Mouse (Mus musculus) common myeloid progenitor, adult 5-6 weeks (primary cell): ENCODE data around the gene Slc39a11. TPM values are rescaled to one million over a fixed set of nuclear protein-coding genes. Genes with fewer than 3 reads are reported as not detected.

ENCODE experiments used
- ATAC-seq: replicated peaks from 2 replicates; pipeline ENCODE4 v1.8.0; 2016; ENCODE audit warnings: low read depth, mild to moderate bottlenecking, moderate TSS enrichment, inconsistent platforms; ENCODE audit not compliant: poor library complexity, severe bottlenecking
- total RNA-seq: library from RNA; stranded (forward); fragments of 200-1000, 187-1606 nt; gene quantifications from 2 replicates; pipeline ENCODE4 v1.2.3, GENCODE M21; 2017

Gene Slc39a11
- total RNA-seq, 1 experiment from 2014 or later: 25.3 TPM

DNA sequence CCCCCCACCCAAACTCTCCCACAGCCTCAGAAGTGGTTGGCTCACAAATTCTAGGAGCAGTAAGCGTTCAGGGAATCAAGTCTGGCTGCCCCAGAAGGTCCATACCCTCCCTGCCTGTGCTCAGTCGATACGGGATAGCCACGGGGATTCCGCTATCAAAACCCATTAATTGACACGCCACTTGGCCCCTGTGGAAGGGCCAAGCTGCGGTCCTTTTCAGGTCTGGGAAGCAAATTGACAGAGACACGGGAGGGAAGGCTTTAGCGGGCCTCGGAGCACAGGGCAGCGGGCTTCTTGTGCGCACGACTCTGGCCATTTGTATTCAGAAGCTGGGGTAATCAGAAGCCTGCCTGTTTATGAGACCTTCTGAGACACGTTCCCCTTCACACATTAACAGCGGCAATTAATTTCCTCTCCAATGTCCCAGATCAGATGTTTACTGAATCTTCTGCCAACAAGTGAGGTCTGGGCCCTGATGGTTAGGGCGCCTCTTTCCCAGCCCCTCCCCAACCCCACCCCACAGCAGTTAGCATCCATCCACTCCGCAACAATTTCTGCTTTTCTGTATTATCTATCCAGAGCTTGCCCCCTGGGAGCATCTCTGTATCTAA lies 128.9 kb downstream of the Slc39a11 start:
- ATAC-seq: no peak

DNA sequence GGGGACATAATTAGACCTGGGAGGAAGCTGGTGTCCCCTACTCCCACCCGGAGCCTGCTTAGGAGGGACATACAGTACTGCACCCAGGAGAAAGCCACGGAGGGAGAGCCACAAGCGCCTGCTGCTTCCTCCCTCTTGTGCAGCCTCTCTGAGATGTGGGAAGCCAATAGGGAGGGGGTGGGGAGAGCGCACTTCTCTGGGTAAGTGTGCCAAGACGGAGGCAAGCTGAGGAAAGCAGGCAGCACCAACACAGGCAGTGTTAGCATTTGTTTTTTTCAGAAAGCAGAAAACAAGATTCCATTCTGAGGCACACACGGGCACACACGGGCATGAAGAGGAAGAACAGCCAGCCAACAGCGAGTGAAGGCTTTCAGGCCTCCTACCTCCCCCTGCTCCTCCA lies 129.5 kb downstream of the Slc39a11 start:
- ATAC-seq: peak; percentile 77

GRCm38 (mm10) chr11:113519973-113520372 lies 129.9 kb downstream of the Slc39a11 start:
- ATAC-seq: peak; percentile 36

DNA sequence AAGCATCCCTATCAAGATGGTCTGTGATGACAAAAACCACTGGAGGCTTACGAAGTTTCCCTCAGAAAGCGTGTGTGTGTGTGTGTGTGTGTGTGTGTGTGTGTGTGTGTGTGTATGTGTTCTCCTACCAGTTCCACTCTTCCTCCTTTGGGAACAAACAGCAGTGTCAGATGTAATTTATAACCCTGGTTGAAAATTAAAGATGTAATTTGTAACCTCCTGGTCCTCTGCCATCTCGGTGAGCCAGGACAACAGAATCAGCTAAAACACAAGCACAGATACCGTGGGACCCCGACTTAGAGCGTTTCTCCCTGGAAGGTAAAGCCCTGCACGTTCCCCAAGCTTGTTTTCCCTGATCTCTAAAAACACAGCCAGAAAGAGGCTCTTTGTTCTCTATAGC lies 131.7 kb downstream of the Slc39a11 start:
- no peak for ATAC-seq

- ATAC-seq: no peak
Observed at GRCm38 (mm10) chr11:113516156-113516555, 133.7 kb downstream of the Slc39a11 start.

- no peak for ATAC-seq
Observed at GRCm38 (mm10) chr11:113512976-113513375, 136.9 kb downstream of the Slc39a11 start.

GRCm38 (mm10) chr11:113512150-113512549 lies 137.7 kb downstream of the Slc39a11 start:
- ATAC-seq: peak; percentile 36; the same call in 1 of the 2 replicates

GRCm38 (mm10) chr11:113510969-113511625 lies 138.8 kb downstream of the Slc39a11 start:
- no peak for ATAC-seq

DNA sequence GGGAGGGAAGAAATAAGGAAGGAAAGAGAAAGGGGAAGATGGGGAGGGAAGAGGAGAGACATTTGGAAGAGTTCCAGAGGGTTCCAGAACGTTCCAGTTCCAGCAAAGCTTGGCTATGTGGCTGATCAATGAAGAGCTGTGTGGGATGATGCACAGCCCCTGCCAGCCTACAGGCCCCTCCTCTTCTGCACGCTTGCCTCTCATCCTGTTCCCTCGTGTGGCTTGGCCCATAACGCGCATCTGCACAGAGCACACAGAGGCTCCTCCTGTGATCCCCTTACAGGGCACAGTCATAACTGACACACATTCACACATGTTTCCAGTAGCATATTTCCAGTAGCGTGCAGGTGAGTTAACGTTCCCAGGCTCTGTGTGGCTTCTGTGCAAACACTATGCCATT lies 139.6 kb downstream of the Slc39a11 start:
- ATAC-seq: no peak

DNA sequence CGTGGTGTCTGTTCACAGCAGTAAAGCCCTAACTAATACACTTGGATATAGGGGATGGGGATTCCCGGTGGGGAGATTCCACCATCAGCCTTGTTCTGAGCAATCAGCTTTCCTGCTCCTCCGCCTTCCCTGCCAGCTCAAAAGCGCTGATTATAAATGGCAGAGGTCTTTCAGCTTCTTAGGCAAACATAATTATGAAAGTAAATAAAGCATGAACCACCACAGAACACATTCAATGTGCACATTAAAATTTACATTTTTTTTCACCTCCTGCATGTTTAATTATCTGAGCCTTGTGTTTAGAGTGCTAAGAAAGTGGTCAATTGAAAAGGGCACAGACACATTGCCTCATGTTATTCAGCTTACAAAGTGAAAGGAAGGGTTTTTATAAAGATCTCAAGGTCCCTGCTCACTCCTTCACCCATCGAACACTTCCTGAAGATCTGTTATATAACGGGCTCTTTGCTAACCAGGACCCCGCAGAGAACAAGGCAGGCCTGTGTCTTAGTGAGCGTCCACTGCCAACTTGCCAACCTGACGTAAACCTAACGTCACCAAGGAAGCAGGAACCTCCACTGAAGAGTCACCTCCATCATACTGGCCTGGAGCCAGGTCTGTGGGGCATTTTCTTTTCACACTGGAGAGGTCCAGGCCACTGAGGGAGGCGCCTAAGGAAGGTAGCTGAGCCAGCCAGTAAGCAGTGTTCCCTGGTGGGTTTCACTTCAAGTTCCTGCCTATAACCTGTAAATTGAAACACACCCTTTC lies 142.0 kb downstream of the Slc39a11 start:
- peak; percentile 50 for ATAC-seq

DNA sequence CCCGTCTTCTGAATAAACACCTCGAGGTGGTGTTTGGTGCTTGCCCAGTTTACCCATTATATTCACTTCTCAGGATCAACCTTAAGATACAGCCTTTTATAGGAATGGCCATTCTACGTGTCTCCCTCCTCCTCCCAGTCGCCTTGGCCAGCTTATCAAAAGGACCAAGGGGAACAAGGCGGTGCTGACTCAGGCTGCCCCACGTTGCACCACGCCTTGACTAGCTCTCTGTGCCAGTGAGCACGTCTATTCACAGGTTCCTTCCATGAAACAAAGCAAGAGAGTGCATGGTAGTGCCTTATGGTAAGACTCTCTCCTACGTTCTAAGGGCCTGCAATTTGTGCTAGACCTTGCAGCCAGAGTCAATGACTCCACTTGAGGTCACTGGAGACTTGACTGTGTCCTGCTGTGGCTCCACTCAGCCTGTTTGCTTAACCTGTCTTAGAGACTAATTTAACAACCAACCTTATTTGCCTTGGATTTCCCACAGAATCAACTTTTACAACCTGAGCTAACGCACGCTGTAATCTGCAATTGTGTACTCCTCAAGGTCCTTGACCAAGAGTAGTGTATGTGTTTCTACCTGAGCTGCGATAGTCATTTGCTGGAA lies 144.2 kb downstream of the Slc39a11 start:
- ATAC-seq: no peak

DNA sequence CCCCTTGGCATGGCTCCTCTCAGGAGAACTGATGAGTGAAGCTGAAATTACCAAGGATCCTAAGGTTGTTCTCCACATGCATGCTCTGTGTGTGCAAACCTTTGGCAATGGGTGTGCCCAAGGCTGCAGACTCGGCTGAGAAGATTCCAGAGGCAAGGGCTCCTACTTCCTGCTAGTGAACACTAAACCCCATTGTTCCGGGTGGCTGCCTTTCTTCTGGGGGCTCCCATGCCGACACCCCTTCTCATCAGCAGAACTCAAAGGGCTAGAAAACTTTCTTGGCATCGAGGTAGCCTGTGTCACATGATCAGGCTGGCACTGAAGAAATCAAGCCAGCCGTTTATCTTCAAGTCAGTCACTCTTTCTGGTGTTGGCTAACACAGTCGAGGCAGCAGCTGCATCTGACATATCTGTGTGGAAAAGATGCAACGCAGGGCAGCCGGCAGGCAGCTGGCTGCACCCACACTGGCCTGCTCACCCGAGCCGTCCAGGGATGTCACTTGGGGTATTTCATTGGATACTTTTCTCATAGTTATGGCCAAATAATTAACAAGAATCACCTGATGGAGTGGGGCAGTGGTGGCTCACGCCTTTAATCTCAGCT lies 145.3 kb downstream of the Slc39a11 start:
- no peak for ATAC-seq

DNA sequence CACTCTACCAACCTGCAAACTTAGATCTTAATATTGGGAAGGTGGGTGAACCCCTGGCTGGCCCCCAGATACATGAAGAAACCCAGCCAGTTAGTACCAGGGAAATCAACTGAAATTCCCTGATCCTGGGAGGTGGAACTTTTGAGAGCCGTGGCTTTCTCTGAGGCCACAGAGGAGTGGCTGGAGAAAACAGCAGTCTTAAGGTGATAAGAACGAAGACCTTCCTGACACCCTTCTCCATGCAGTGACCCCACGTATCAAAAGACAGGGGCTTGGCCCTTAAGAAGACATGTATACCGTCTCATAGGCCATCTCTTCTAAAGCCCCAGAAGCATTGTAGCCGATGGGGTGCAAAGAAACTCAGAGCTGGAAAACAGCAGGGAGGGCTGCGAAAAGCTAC lies 146.9 kb downstream of the Slc39a11 start:
- no peak for ATAC-seq

DNA sequence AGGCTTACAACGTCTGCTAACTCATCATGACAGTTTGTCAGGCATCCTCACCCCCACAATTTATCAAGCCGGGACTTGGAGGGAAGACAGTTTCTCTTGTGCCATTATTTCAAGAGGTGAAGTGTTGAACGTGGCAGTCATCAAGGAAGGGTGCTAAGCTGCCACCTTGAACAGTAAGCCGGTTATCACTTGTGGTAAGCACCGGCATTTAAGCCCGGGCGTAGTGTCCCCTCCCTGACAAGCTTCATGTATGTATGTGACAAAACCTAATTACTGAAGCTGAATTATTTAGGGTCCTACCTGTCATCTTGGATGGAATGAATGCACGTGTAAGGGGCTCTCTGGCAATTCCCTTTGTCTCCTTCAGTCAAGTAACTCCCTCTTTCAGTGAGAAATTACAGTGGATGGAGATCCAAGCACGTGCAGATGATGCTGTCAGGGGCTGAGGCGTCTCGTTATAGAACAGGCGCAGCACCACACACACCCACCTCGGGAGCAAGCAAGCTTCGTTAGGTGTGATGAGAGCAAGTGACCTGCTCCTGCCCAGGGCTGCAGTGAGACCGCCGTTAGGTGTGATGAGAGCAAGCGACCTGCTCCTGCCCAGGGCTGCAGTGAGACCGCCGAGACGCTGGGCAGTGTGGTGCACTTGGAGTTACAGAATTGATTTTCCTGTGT lies 149.1 kb downstream of the Slc39a11 start:
- ATAC-seq: no peak

DNA sequence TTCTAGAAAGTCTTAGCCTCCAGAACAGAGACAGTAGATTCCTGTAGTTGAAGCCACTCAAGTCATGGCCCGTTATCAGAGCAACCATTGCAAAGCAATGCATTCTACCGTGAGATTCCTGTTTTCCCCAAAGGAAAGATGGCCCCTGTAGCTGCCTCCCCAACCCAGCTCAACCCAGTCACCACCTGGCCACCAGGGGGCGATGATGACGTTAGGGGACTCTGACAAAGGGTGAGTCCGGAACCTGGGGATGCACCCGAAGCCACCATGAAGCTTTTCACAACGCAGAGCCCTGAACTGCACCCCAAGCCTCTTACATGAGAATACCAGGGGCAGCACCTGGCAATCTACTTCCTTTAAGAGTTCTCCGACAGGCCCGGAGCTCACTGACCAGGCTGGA lies 151.0 kb downstream of the Slc39a11 start:
- ATAC-seq: peak; percentile 83

DNA sequence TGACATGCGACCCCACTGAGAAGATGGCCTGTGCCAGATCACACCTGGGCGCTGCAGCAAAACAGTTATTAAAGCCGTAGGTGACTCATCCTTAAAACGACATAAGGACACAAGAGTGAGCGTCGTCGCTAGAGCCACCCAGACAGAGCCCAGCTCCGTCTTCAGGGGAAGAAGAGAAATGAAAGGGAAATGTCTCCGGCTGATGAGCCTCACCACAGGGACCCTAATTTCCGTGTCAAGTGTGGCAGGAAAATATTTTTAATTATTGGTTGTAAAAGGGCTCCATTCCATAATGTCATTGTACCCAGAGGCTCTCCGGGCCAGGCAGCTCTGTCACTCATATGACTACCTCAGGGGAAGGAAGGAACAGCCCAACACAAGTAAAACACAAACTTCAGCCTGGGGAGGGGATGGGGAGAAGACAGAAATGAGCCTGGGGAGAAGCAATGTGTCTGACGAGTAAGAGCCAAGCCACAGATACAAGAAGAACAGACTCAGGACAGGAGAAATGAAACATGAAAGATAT lies 155.8 kb downstream of the Slc39a11 start:
- no peak for ATAC-seq

- 0 out of 2 replicates have a peak, but pooled peaks have one; percentile 29 for ATAC-seq
Observed at GRCm38 (mm10) chr11:113490530-113491520, 159.1 kb downstream of the Slc39a11 start.

- peak; percentile 64 for ATAC-seq
Observed at GRCm38 (mm10) chr11:113487603-113488335, 162.1 kb downstream of the Slc39a11 start.
